Mouse (Mus musculus) kidney, postnatal 25 days (tissue): ENCODE measurements around the gene Aurkb.
A peak's percentile ranks its signal among the peaks of the same experiment; 100 is the strongest.

Experiments used
- DNase-seq, 2 experiments: peaks; one replicate each; pipeline ENCODE4 v3.0.0; 2021; ENCODE audit warnings: mixed read lengths in 2 of 2

The Aurkb gene

DNA sequence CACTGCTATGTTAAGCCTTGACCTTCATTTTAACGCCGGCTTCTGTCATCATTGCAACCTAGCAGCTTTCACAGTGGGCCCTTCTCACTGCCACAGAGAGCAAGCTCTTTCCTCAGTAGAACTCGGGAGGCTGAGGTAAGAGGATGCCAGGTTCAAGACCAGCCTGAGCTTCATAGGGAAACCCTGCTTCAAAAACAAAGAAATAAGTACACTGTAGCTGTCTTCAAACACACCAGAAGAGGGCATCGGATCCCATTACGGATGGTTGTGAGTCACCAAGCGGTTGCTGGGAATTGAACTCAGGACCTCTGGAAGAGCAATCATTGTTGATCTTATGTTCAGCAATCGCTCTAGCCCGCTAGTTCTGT lies 35.4 kb downstream of the Aurkb start:
- no peak for DNase-seq

DNA sequence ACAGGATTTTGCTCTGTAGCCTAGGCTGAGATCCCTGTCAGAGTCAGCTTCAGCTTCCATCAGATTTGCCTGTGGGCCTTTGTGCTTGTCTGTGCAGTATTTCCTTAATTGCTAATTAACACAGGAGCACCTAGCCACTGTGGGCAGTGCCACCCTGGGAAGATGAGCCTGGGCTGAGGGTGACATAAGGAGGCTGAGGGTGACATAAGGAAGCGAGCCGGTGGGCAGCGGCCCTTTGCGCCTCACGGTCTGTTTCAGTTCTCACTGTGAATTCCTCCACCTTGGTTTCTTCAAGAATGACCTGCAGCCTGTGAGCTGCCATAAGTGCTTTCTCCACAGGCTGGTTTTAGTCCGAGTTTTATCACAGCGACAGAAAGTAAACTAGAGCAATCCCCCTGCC lies 36.2 kb downstream of the Aurkb start:
- DNase-seq = peak in 1 of 2 experiments; percentile 29

GRCm38 (mm10) chr11:69085608-69086007 lies 40.2 kb downstream of the Aurkb start:
- peak in 1 of 2 experiments; percentile 32 for DNase-seq

- peak in 1 of 2 experiments; percentile 27 for DNase-seq
These were observed 40.9 kb downstream of the Aurkb start for GRCm38 (mm10) chr11:69086390-69086789.

DNA sequence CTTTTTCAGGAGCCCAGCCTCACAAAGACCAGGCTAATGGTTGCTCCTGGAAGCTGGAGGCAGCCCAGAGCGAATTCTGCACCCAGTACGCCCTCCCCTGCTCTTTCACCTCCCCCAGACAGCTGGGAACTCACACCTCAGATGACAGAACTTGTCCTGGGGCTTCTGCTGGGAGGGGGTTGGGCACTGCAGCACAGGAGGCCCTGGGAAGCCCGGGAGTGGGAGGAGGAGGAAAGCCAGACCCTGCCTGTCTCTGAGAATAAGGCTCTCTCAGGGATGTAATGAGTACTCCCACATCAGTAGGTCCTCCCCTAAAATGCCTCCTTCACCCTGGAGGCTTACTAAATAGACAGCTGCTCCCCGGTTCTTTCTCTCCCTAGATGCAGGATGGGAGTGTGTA lies 41.6 kb downstream of the Aurkb start:
- DNase-seq = peak in 1 of 2 experiments; percentile 65

DNA sequence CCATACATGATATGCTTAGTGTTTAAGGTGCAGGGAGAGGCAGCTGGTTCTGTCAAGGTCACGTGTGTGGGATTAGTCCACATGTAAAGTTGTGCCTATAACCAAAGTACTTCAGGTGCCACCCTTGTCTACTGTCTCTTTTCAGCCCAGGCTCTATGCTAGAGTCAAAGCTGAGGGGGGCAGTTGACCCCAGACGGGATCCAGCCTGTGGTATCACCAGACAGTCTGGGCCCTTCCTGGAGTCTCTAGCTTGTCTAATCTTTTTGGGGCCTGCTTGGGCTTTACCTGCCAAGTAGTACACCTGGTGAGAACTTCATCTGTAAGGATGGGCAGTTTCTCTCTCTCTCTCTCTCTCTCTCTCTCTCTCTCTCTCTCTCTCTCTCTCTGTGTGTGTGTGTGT lies 42.1 kb downstream of the Aurkb start:
- DNase-seq = peak in 1 of 2 experiments; percentile 21

GRCm38 (mm10) chr11:69088103-69088855 lies 42.8 kb downstream of the Aurkb start, which contains the start of gene Vamp2:
Gene Vamp2 (plus strand): TSS chr11:69088490.
- peak; percentile 91 to 95 for DNase-seq

- peak in 1 of 2 experiments; percentile 62 for DNase-seq
These were observed 43.6 kb downstream of the Aurkb start for GRCm38 (mm10) chr11:69088856-69089615.

- DNase-seq = peak in 1 of 2 experiments; percentile 73
These were observed 44.3 kb downstream of the Aurkb start for GRCm38 (mm10) chr11:69089616-69090290.

- peak in 1 of 2 experiments; percentile 35 for DNase-seq
These were observed 44.9 kb downstream of the Aurkb start for GRCm38 (mm10) chr11:69090367-69090766.

DNA sequence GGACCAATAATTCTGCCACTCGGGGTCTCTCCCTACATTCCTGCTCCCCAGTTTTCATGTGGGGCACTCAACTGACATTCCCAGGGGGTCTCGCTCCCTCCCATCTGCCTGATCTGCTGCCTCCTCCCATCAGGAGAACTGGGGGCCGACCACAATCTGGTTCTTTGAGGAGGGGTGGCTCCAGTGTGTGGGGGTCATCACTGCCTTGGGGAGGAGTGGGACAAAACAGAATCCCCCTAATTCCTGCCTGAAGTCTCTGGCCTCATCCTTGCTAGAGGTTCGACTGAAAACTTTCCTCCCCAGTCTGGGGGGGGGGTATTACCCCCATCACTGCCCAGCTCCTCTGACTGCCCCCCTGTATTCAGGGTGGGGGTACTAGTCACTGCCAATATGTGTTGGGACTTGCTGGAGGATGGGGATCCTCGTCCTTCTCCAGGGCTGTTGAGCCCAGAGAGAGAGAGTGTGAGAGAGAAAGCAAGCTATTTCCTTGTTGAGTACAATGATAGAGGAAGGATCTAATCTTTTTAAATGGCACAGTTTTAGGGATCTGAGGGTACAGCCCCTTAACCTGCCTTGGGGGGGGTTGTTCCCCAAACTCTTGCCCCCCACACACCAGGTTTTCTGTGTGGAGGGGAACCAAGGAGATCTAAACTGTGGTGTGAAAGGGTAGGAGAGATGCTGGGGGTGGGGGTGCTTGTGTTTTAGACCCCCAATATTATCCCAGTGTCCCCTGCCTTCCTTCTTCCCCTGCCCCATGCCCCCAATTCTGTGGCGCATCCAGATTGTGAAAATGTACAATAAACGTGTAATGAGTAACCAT lies 46.3 kb downstream of the Aurkb start:
- peak in 1 of 2 experiments; percentile 34 for DNase-seq

GRCm38 (mm10) chr11:69092386-69092751 lies 46.9 kb downstream of the Aurkb start:
- peak; percentile 93 to 96 for DNase-seq

- DNase-seq = peak in 1 of 2 experiments; percentile 56
These were observed 47.4 kb downstream of the Aurkb start for GRCm38 (mm10) chr11:69092871-69093270.

DNA sequence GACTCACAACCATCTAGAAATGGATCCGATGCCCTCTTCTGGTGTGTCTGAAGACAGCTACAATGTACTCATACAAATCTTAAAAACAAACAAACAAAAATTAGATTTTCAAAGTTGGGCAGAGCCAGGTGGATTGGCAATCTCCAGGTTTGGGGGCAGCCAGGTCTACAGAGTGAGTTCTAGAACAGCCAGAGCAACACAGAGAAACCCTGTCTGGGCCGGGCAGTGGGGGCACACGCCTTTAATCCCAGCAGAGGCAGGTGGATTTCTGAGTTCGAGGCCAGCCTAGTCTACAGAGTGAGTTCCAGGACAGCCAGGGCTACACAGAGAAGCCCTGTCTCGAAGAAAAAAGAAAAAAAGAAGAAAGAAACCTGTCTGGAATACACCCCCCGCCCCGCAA lies 48.4 kb downstream of the Aurkb start:
- DNase-seq = peak in 1 of 2 experiments; percentile 34

- peak; percentile 100 for DNase-seq
These were observed 49.4 kb downstream of the Aurkb start, which contains the start of gene Per1 for GRCm38 (mm10) chr11:69094697-69095429. Gene Per1 (plus strand): TSS chr11:69095217.

DNA sequence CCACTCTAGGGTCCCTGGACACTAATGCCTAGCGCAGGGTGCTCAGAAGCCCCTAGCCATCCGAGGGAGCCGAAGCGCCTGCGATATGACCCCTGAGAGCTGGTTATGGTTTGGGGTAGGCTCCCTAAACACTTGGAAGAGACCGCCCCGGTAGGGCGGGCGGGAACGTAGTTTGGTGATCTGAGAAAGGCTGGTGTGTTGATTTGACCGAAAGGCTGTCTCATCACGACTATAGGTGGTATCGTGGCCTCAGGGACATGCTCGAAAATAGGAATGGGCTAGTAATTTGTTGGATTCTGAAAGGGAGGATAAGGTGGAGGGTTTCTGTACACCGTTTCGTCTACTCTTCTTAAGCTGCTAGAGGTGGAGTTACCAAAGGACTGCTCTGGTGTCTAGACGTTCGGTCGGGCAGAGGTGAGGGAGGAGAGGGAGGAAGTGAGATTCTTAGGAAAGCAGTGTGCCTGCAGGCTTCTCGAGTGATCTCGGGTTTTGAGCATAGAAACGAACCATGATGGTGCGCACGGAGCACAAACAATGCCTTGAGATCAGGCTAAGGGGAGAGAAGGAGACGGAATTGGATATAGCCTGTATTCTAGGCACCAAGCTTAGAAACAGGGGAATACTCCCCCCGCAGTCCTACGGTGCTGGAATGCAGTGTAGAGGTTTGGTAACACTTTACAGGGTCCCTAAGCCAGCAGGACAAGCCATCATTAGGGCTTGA lies 50.2 kb downstream of the Aurkb start:
- peak; percentile 39 to 74 for DNase-seq

- no peak for DNase-seq
These were observed 51.0 kb downstream of the Aurkb start for GRCm38 (mm10) chr11:69096360-69096986.

DNA sequence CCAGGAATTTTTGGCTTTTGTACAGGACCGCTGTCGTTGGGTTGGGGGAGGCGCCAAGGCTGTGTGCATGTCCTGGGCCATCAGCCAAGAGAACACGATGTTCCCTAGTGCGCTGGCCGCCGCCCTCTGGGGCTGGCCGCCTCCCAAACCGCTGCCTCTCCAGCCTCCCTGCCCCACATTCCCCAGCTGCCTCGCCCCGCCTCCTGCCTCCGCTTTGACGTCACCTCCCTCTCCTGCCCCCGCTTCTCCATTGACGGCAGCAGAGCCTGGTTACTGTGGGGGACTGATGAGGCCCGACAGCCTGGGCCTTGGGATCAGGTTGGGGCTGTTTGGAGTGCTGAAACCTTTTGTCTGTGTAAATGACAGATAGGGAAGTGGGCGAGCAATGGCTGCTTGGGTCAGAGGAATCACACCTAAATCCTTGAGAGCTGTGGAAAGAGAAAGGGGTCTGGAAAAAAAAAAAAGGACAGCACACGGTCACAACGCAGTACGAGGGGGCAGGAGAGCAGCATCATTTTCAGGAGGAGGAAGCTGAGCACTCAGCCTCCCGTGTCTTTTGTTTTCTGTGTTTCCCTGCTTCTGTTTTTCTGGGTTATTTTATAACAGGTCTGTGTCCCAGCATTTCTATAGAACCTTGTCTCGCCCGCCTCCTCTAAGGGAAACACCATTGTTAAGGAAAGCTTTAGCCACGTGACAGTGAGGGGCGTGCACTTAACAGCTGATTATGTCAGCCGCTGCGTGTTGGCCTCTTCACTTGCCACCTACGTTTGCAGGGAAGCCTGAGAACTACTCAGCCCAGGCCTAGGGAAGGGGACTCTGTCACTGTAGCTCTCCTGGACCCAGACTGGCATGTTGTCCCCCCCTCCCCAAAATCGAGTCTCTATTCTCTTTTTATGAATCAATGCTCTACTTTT lies 51.8 kb downstream of the Aurkb start:
- peak; percentile 100 for DNase-seq
